ENCODE assay signal across 27 mouse cellular contexts in genomic region chr11:118114581-118115110, GRCm38 (mm10). TPM values are rescaled to one million over a fixed set of nuclear protein-coding genes. Genes with fewer than 3 reads are reported as not detected.
DNase-seq lines count a peak whose midpoint lies in the region; ATAC-seq lines count a peak whose summit lies in the region.
"Had no signal": no experiment of that assay in that cellular context is flagged by ENCODE, and none has a peak within 500 bp of the region (broad histone marks: within the 10 kb centered on the region; RNA-seq: fewer than 3 reads in every experiment).

No protein-coding gene starts in this region.

- DNase-seq in midbrain, embryonic 11.5 days (ENCODE audit: low spot score, missing footprints), result peak; percentile 41
- DNase-seq in CD4-positive helper T cell, adult 2 months (ENCODE audit: low read depth, low spot score), result peak; percentile 20
- peak; percentile 37 for DNase-seq in naive thymus-derived CD4-positive, alpha-beta T cell, adult 2 months (ENCODE audit: low read depth)
- DNase-seq in thymus, postnatal 14 days, result peak; percentile 64
- DNase-seq in testis, postnatal 10 days (ENCODE audit: low spot score), result no peak
- DNase-seq in right cerebral cortex, postnatal 4 days, result no peak
- no peak for DNase-seq in kidney, adult 9 months
- DNase-seq: adrenal gland, adult 8-10 months; cerebellum, adult 2 months; cerebellum, postnatal 14 days; gastrocnemius, postnatal 25 days; heart, adult 11 months; heart, postnatal 4 days; kidney, adult 11 months; kidney, postnatal 25 days; liver, postnatal 0 days; lung, postnatal 4 days had no signal

- H3K4me2 ChIP-seq in midbrain, embryonic 11.5 days, result no peak overlapping the region
- no peak overlapping the region for H3K4me2 ChIP-seq in midbrain, embryonic 13.5 days (replicated peaks)
- H3K4me2 ChIP-seq: heart, embryonic 11.5 days; hindbrain, embryonic 14.5 days; kidney, embryonic 15.5 days; liver, embryonic 12.5 days; midbrain, embryonic 15.5 days; neural tube, embryonic 12.5 days had no signal

- H3K4me1 ChIP-seq in midbrain, embryonic 11.5 days (ENCODE audit: control insufficient read depth, insufficient read depth, low read length), result no peaks in the 10 kb centered on the region
- no peaks in the 10 kb centered on the region for H3K4me1 ChIP-seq in midbrain, embryonic 13.5 days (replicated peaks)
- H3K4me1 ChIP-seq: kidney, embryonic 15.5 days; midbrain, embryonic 15.5 days; neural tube, embryonic 12.5 days had no signal

- no peak overlapping the region for H3K27ac ChIP-seq in midbrain, embryonic 11.5 days (ENCODE audit: low read depth, low read length)
- no peak overlapping the region for H3K27ac ChIP-seq in midbrain, embryonic 13.5 days
- H3K27ac ChIP-seq: hindbrain, embryonic 14.5 days; kidney, embryonic 15.5 days; left cerebral cortex, adult 2 months; liver, embryonic 12.5 days; midbrain, embryonic 15.5 days; neural tube, embryonic 12.5 days had no signal

- 77% methylated on average over 8 of the region's 8 CpGs for WGBS in midbrain, embryonic 11.5 days
- WGBS in midbrain, embryonic 13.5 days, result 84% methylated on average over 8 of the region's 8 CpGs

- H3K4me3 ChIP-seq in midbrain, embryonic 11.5 days (ENCODE audit: low read depth, low read length), result no peak overlapping the region
- no peak overlapping the region for H3K4me3 ChIP-seq in midbrain, embryonic 13.5 days (replicated peaks)
- H3K4me3 ChIP-seq: kidney, embryonic 15.5 days; left cerebral cortex, adult 2 months; liver, embryonic 12.5 days; midbrain, embryonic 15.5 days; neural tube, embryonic 12.5 days had no signal

- no peak for ATAC-seq in midbrain, embryonic 11.5 days (ENCODE audit: low FRiP score)
- ATAC-seq in midbrain, embryonic 13.5 days, result no peak
- ATAC-seq: forebrain, embryonic 14.5 days; liver, embryonic 12.5 days; liver, postnatal 0 days; midbrain, embryonic 15.5 days had no signal

- no peaks in the 10 kb centered on the region for H3K36me3 ChIP-seq in midbrain, embryonic 11.5 days (ENCODE audit: control insufficient read depth, insufficient read depth, low read length)
- no peaks in the 10 kb centered on the region for H3K36me3 ChIP-seq in midbrain, embryonic 13.5 days
- H3K36me3 ChIP-seq: G1E; kidney, embryonic 15.5 days; liver, embryonic 12.5 days; midbrain, embryonic 15.5 days; neural tube, embryonic 12.5 days had no signal

- no peaks in the 10 kb centered on the region for H3K27me3 ChIP-seq in midbrain, embryonic 11.5 days (ENCODE audit: control insufficient read depth, insufficient read depth, low read length)
- H3K27me3 ChIP-seq in midbrain, embryonic 13.5 days, result no peaks in the 10 kb centered on the region
- H3K27me3 ChIP-seq: kidney, embryonic 15.5 days; midbrain, embryonic 15.5 days; neural tube, embryonic 12.5 days had no signal

- H3K9me3 ChIP-seq in midbrain, embryonic 11.5 days (ENCODE audit: control insufficient read depth, low read length), result no peaks in the 10 kb centered on the region
- H3K9me3 ChIP-seq in midbrain, embryonic 13.5 days, result no peaks in the 10 kb centered on the region
- H3K9me3 ChIP-seq: G1E; kidney, embryonic 15.5 days; liver, embryonic 12.5 days; midbrain, embryonic 15.5 days; neural tube, embryonic 12.5 days had no signal

- no peak overlapping the region for H3K9ac ChIP-seq in midbrain, embryonic 11.5 days (ENCODE audit: low read length)
- H3K9ac ChIP-seq in midbrain, embryonic 13.5 days (replicated peaks), result no peak overlapping the region
- H3K9ac ChIP-seq: hindbrain, embryonic 14.5 days; kidney, embryonic 15.5 days; liver, embryonic 12.5 days; liver, postnatal 0 days; midbrain, embryonic 15.5 days; neural tube, embryonic 12.5 days had no signal

RNA-seq across cellular contexts. Expression of gene Dnah17, which starts 15.8 kb away (rescaled TPM):
- 0.08 and 0.11 TPM in 2 replicates for polyA plus RNA-seq in midbrain, embryonic 11.5 days (2014; fragmentation: Nextera tagmentation; extraction: Ambion mirVana)
- 0.19 and 0.34 TPM in 2 replicates for polyA plus RNA-seq in midbrain, embryonic 13.5 days (2015; fragmentation: Nextera tagmentation; extraction: Ambion mirVana)
- polyA plus RNA-seq: G1E had no signal

Comparison
In these comparisons a context has a peak if more than half of its experiments do, and no peak if none do; other contexts are left out.
1. DNase-seq: peak in midbrain, embryonic 11.5 days (single experiment), CD4-positive helper T cell, adult 2 months (single experiment), naive thymus-derived CD4-positive, alpha-beta T cell, adult 2 months (single experiment) and thymus, postnatal 14 days (single experiment); none in testis, postnatal 10 days (single experiment), right cerebral cortex, postnatal 4 days (single experiment) and kidney, adult 9 months (single experiment).